Mouse (Mus musculus): ENCODE measurements around the gene Gosr1. TPM values are rescaled to one million over a fixed set of nuclear protein-coding genes. Genes with fewer than 3 reads are reported as not detected.
"Not testable (repeated sequence)": the region's sequence is repeated elsewhere in the genome, so short reads cannot be mapped to it uniquely, and the experiment has no call there.

The Gosr1 gene
- polyA plus RNA-seq (2017; shearing (Covaris generic)) = 10 to 100 TPM; 41.5 to 52.6 (median 52.3) TPM

GRCm38 (mm10) chr11:76763053-76763740 lies at the start of gene Gosr1:
TSS of gene Gosr1 (minus strand) at chr11:76763579.
- peak; percentile 99 for ATAC-seq

GRCm38 (mm10) chr11:76810706-76811495 lies 47.5 kb upstream of the Gosr1 start:
- no peak for ATAC-seq

- no peak for ATAC-seq
Measured at GRCm38 (mm10) chr11:76809450-76809849, 46.1 kb upstream of the Gosr1 start.

GRCm38 (mm10) chr11:76808550-76808949 lies 45.2 kb upstream of the Gosr1 start:
- no peak for ATAC-seq

- ATAC-seq = no peak
Measured at GRCm38 (mm10) chr11:76807007-76807679, 43.8 kb upstream of the Gosr1 start.

- no peak for ATAC-seq
Measured at GRCm38 (mm10) chr11:76806026-76806425, 42.6 kb upstream of the Gosr1 start.

- not testable (repeated sequence) for ATAC-seq
Measured at GRCm38 (mm10) chr11:76805072-76805471, 41.7 kb upstream of the Gosr1 start.

GRCm38 (mm10) chr11:76803266-76803665 lies 39.9 kb upstream of the Gosr1 start:
- no peak for ATAC-seq

GRCm38 (mm10) chr11:76797236-76797635 lies 33.9 kb upstream of the Gosr1 start:
- no peak for ATAC-seq

GRCm38 (mm10) chr11:76795326-76795725 lies 31.9 kb upstream of the Gosr1 start:
- no peak for ATAC-seq

- peak; percentile 50 for ATAC-seq
Measured at GRCm38 (mm10) chr11:76791331-76791730, 28.0 kb upstream of the Gosr1 start.

GRCm38 (mm10) chr11:76789252-76789651 lies 25.9 kb upstream of the Gosr1 start:
- peak; percentile 32 for ATAC-seq

GRCm38 (mm10) chr11:76775533-76775932 lies 12.2 kb upstream of the Gosr1 start:
- no peak for ATAC-seq

- ATAC-seq = no peak
Measured at GRCm38 (mm10) chr11:76773811-76774210, 10.4 kb upstream of the Gosr1 start.

GRCm38 (mm10) chr11:76770566-76770965 lies 7.2 kb upstream of the Gosr1 start:
- ATAC-seq = no peak

GRCm38 (mm10) chr11:76763741-76764122 lies 353 bp upstream of the Gosr1 start:
- no peak for ATAC-seq

GRCm38 (mm10) chr11:76752276-76752675 lies 11.1 kb downstream of the Gosr1 start:
- no peak for ATAC-seq

GRCm38 (mm10) chr11:76748819-76749218 lies 14.6 kb downstream of the Gosr1 start:
- ATAC-seq = no peak

- ATAC-seq = no peak
Measured at GRCm38 (mm10) chr11:76745921-76746320, 17.5 kb downstream of the Gosr1 start.

- ATAC-seq = no peak
Measured at GRCm38 (mm10) chr11:76744550-76744949, 18.8 kb downstream of the Gosr1 start.

GRCm38 (mm10) chr11:76742511-76742910 lies 20.9 kb downstream of the Gosr1 start:
- ATAC-seq = no peak

GRCm38 (mm10) chr11:76739125-76739524 lies 24.3 kb downstream of the Gosr1 start:
- no peak for ATAC-seq

GRCm38 (mm10) chr11:76735753-76736324 lies 27.5 kb downstream of the Gosr1 start:
- peak; percentile 26 for ATAC-seq

Data from inflammation-experienced regulatory T-cells, adult 6 months (primary cell).